In the genomic region with DNA sequence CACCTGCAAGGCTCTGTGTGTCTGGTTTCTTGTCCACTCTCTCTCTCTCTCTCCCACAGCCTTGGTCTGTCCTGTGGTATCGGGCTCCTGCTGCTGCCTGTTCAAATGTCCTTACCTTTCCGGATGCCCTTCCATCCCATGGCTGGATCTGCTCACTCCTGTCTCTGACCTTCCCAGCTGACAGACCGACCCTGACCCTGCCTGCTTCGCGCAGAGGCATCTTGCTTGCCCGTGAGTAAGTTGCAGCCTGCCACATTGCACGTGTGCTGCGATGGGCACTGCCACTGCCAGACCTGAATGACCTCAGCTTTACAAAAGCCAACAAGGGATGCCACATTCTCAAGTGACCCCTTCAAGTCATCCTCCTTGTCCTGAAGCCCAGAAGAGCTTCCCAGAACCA, we compare ENCODE assay signal across 33 mouse cellular contexts.
"Had no signal": no experiment of that assay in that cellular context is flagged by ENCODE, and none has a peak within 500 bp of the region (broad histone marks: within the 10 kb centered on the region; RNA-seq: fewer than 3 reads in every experiment).

No protein-coding gene starts in this region.

- DNase-seq: heart, postnatal 10 days; heart, postnatal 14 days; heart, postnatal 36 days; heart, postnatal 4 days; kidney, adult 11 months; kidney, adult 18-20 months; kidney, adult 2 months; kidney, adult 8-10 months; kidney, adult 9 months; kidney, postnatal 10 days; kidney, postnatal 14 days; kidney, postnatal 25 days; kidney, postnatal 36 days; kidney, postnatal 4 days; layer of hippocampus, adult 9-11 months; layer of hippocampus, postnatal 36 days had no signal

- H3K9me3 ChIP-seq: heart, embryonic 13.5 days; heart, embryonic 15.5 days; hindbrain, embryonic 10.5 days; hindbrain, embryonic 12.5 days; hindbrain, embryonic 13.5 days; hindbrain, embryonic 15.5 days; intestine, embryonic 15.5 days; kidney, embryonic 15.5 days had no signal

- H3K9ac ChIP-seq: heart, embryonic 13.5 days; heart, embryonic 15.5 days; hindbrain, embryonic 12.5 days; hindbrain, embryonic 13.5 days; hindbrain, embryonic 14.5 days; hindbrain, embryonic 15.5 days; intestine, embryonic 15.5 days; kidney, embryonic 15.5 days had no signal

- H3K4me3 ChIP-seq: heart, embryonic 13.5 days; heart, embryonic 15.5 days; hindbrain, embryonic 10.5 days; hindbrain, embryonic 12.5 days; hindbrain, embryonic 13.5 days; hindbrain, embryonic 15.5 days; intestine, embryonic 15.5 days; kidney, embryonic 15.5 days; layer of hippocampus, adult 2 months; left cerebral cortex, adult 2 months had no signal

- H3K4me2 ChIP-seq: heart, embryonic 13.5 days; heart, embryonic 15.5 days; hindbrain, embryonic 12.5 days; hindbrain, embryonic 13.5 days; hindbrain, embryonic 14.5 days; hindbrain, embryonic 15.5 days; intestine, embryonic 15.5 days; kidney, embryonic 15.5 days had no signal

- H3K27me3 ChIP-seq: heart, embryonic 13.5 days; heart, embryonic 15.5 days; hindbrain, embryonic 12.5 days; hindbrain, embryonic 13.5 days; hindbrain, embryonic 15.5 days; intestine, embryonic 15.5 days; kidney, embryonic 15.5 days had no signal

- H3K27ac ChIP-seq: heart, embryonic 13.5 days; heart, embryonic 15.5 days; hindbrain, embryonic 10.5 days; hindbrain, embryonic 12.5 days; hindbrain, embryonic 13.5 days; hindbrain, embryonic 14.5 days; hindbrain, embryonic 15.5 days; hindbrain, postnatal 0 days; intestine, embryonic 15.5 days; kidney, embryonic 15.5 days; kidney, postnatal 0 days; layer of hippocampus, adult 2 months; left cerebral cortex, adult 2 months had no signal

- ATAC-seq: hindbrain, embryonic 16.5 days; hindbrain, postnatal 0 days; inflammation-experienced regulatory T-cells, adult 6 months; intestine, embryonic 15.5 days; intestine, embryonic 16.5 days; intestine, postnatal 0 days had no signal

- H3K36me3 ChIP-seq: heart, embryonic 13.5 days; heart, embryonic 15.5 days; hindbrain, embryonic 10.5 days; hindbrain, embryonic 12.5 days; hindbrain, embryonic 13.5 days; hindbrain, embryonic 15.5 days; intestine, embryonic 15.5 days; kidney, embryonic 15.5 days had no signal
